ENCODE assay signal across 12 mouse cellular contexts in the genomic region with DNA sequence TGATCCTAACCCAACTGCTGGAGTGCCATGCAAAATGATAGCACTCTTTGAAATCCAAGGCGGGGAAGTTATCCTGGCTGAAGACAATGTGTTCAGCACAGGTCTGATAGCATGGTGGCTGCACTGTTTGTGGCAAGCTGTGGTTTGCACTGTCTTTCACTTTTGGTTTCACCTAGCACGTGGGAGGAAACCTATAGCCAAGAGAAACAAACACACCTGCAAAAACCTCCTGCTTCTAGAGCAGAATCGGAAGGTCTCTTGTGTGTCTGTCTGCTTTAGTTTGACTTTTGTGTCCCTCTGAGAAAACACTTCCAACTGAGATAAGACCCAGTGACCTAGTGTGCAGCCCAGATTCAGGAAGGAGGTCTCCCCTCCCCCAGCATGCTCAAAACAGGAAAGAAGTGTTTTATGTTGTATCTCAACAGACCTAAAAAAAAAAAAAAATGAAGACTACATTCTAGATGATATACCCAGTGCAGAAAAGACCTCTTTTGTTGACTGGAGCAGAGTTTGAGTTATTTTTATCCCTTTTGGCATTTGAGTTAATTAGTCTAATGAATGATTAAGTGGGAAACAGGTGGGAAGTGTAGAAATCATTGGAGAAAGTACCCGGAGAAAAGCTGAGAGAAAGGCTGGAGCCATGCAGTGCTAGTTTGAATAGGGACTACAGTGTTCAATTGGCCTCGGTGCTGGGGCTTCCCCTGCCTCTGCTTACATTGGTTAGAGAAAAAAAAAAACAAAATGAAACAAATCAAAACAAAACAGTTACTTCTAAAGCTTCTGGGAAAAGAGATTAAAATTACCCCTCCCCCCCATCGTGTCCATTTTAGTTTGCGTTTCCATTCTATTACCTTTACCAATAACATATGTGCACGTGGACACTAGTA.
DNase-seq lines count a peak whose midpoint lies in the region; ATAC-seq and TF ChIP-seq lines count a peak whose summit lies in the region.
"Had no signal": no experiment of that assay in that cellular context is flagged by ENCODE, and none has a peak within 500 bp of the region (broad histone marks: within the 10 kb centered on the region; RNA-seq: fewer than 3 reads in every experiment).

No protein-coding gene starts in this region.

- 33% methylated on average over 8 of the region's 8 CpGs for WGBS in heart, embryonic 11.5 days (ENCODE audit: insufficient replicate concordance)
- WGBS in liver, embryonic 11.5 days = 47% methylated on average over 8 of the region's 8 CpGs

- TF ChIP-seq CTCF in left cerebral cortex, adult 2 months (IDR thresholded peaks at IDR 0.05) = no peak

- no peaks in the 10 kb centered on the region for H3K4me1 ChIP-seq in heart, embryonic 11.5 days (ENCODE audit: control insufficient read depth, insufficient read depth, low read length)
- H3K4me1 ChIP-seq in liver, embryonic 11.5 days (replicated peaks; ENCODE audit: control insufficient read depth, insufficient read depth, low read length) = no peaks in the 10 kb centered on the region; the same call in 1 of the 2 replicates
- H3K4me1 ChIP-seq: embryonic facial prominence, embryonic 13.5 days had no signal

- intact Hi-C loops in left cerebral cortex, adult 2 months (cut with DNase I) = loop anchor here (5.0 to 10.0 kb wide), 2 partner anchors 93 to 165 kb away; no protein-coding TSS in a partner anchor

- no peaks in the 10 kb centered on the region for H3K27me3 ChIP-seq in heart, embryonic 11.5 days (ENCODE audit: control insufficient read depth, insufficient read depth, low read length)
- H3K27me3 ChIP-seq in liver, embryonic 11.5 days (replicated peaks; ENCODE audit: control insufficient read depth, insufficient read depth, low read length) = no peaks in the 10 kb centered on the region
- H3K27me3 ChIP-seq: embryonic facial prominence, embryonic 13.5 days had no signal

- H3K27ac ChIP-seq in heart, embryonic 11.5 days (ENCODE audit: low read depth, low read length) = no peak overlapping the region
- H3K27ac ChIP-seq in liver, embryonic 11.5 days (ENCODE audit: low read depth, low read length) = no peak overlapping the region
- no peak overlapping the region for H3K27ac ChIP-seq in left cerebral cortex, adult 2 months
- H3K27ac ChIP-seq: embryonic facial prominence, embryonic 13.5 days had no signal

- no peak for ATAC-seq in heart, embryonic 11.5 days (replicated peaks; ENCODE audit: insufficient number of reproducible peaks, low FRiP score, low TSS enrichment)
- ATAC-seq in liver, embryonic 11.5 days (replicated peaks; ENCODE audit: low FRiP score) = 0 out of 2 replicates have a peak, but pooled peaks have one; percentile 26
- ATAC-seq: forebrain, embryonic 14.5 days had no signal

- no peak overlapping the region for H3K9ac ChIP-seq in heart, embryonic 11.5 days (ENCODE audit: low read depth, low read length)
- H3K9ac ChIP-seq in liver, embryonic 11.5 days (ENCODE audit: low read depth, low read length) = no peak overlapping the region
- H3K9ac ChIP-seq: embryonic facial prominence, embryonic 13.5 days had no signal

- no peak for DNase-seq in heart, adult 11 months
- DNase-seq in A20 (ENCODE audit: low read depth, low spot score) = peak; percentile 3
- DNase-seq in liver, embryonic 11.5 days (ENCODE audit: low spot score) = no peak
- DNase-seq in spleen, postnatal 36 days (ENCODE audit: low spot score in 2 of 2) = peak; percentile 44 to 48
- DNase-seq in left cerebral cortex, adult 2 months (ENCODE audit: extremely low spot score in 1 of 2, low spot score in 2 of 2) = no peak
- DNase-seq in layer of hippocampus, postnatal 10 days (ENCODE audit: low spot score in 2 of 2) = no peak
- no peak for DNase-seq in layer of hippocampus, postnatal 25 days (ENCODE audit: extremely low spot score in 1 of 2, low spot score in 1 of 2)
- DNase-seq: adrenal gland, adult 8-10 months; gastrocnemius, postnatal 14 days had no signal

- no peaks in the 10 kb centered on the region for H3K36me3 ChIP-seq in heart, embryonic 11.5 days (ENCODE audit: control insufficient read depth, insufficient read depth, low read length)
- H3K36me3 ChIP-seq in liver, embryonic 11.5 days (ENCODE audit: control insufficient read depth, insufficient read depth, low read length) = no peaks in the 10 kb centered on the region
- H3K36me3 ChIP-seq: embryonic facial prominence, embryonic 13.5 days had no signal

- H3K9me3 ChIP-seq in heart, embryonic 11.5 days (replicated peaks; ENCODE audit: control insufficient read depth, low read length) = no peaks in the 10 kb centered on the region
- H3K9me3 ChIP-seq in liver, embryonic 11.5 days (ENCODE audit: control insufficient read depth, low read length) = no peaks in the 10 kb centered on the region
- H3K9me3 ChIP-seq: embryonic facial prominence, embryonic 13.5 days had no signal

- H3K4me2 ChIP-seq in heart, embryonic 11.5 days = peak overlapping the region; percentile 3; the same call in 1 of the 2 replicates
- H3K4me2 ChIP-seq in liver, embryonic 11.5 days = no peak overlapping the region
- H3K4me2 ChIP-seq: embryonic facial prominence, embryonic 13.5 days had no signal

- H3K4me3 ChIP-seq in heart, embryonic 11.5 days (ENCODE audit: low read depth, low read length) = no peak overlapping the region
- H3K4me3 ChIP-seq in liver, embryonic 11.5 days (ENCODE audit: low read depth, low read length) = no peak overlapping the region
- H3K4me3 ChIP-seq in left cerebral cortex, adult 2 months = no peak overlapping the region
- H3K4me3 ChIP-seq: embryonic facial prominence, embryonic 13.5 days had no signal

Comparison
In these comparisons a context has a peak if more than half of its experiments do, and no peak if none do; other contexts are left out.
1. DNase-seq: peak in A20 (single experiment) and spleen, postnatal 36 days (2 of 2); none in heart, adult 11 months (single experiment), liver, embryonic 11.5 days (single experiment), left cerebral cortex, adult 2 months (0 of 2), layer of hippocampus, postnatal 10 days (0 of 2) and layer of hippocampus, postnatal 25 days (0 of 2).